Mouse (Mus musculus) liver, embryonic 14.5 days (tissue): ENCODE measurements around the gene Strip2. TPM values are rescaled to one million over a fixed set of nuclear protein-coding genes. Genes with fewer than 3 reads are reported as not detected.

ENCODE experiments used
- ATAC-seq: fragments of 200-750 bp; cut with Nextera tagmentation; 2 replicates; pipeline ENCODE4 v1.8.0; 2017; ENCODE audit warnings: moderate number of reproducible peaks, mild to moderate bottlenecking, moderate library complexity; ENCODE audit not compliant: insufficient read depth
- DNase-seq, 3 experiments: peaks; one replicate each; pipeline ENCODE4 v3.0.0-alpha.2; 2012 to 2013; ENCODE audit warnings: low read depth in 3 of 3, low spot score in 3 of 3
- H3K27ac ChIP-seq: fragments of 300-500 bp; sonication (generic); 2 replicates; pipeline ENCODE4 v1.5.1; 2014; ENCODE audit warnings: moderate library complexity, mild to moderate bottlenecking, control low read depth, inconsistent platforms
- H3K27me3 ChIP-seq: fragments of 300-500 bp; sonication (generic); 2 replicates; pipeline ENCODE4 v1.6.1; 2014; ENCODE audit warnings: mild to moderate bottlenecking, low read length, moderate library complexity; ENCODE audit not compliant: control insufficient read depth, insufficient read depth
- H3K36me3 ChIP-seq: fragments of 300-500 bp; sonication (generic); replicated peaks from 2 replicates; pipeline ENCODE4 v1.6.1; 2014; ENCODE audit warnings: low read depth; ENCODE audit not compliant: control insufficient read depth, insufficient read depth
- H3K4me1 ChIP-seq, 2 experiments: fragments of 200-500 bp in 1 of 2; fragments of 300-500 bp in 1 of 2; sonication (generic) in 1 of 2; replicated peaks; 2 replicates each; pipeline ENCODE4 v1.6.1; 2012 to 2014; ENCODE audit warnings: antibody characterized with exemption in 1 of 2, inconsistent platforms in 1 of 2, low read length in 1 of 2; ENCODE audit not compliant: control insufficient read depth in 2 of 2, insufficient read depth in 2 of 2
- H3K4me2 ChIP-seq: fragments of 300-500 bp; sonication (generic); 2 replicates; pipeline ENCODE4 v1.6.1; 2014; ENCODE audit warnings: low read depth, mild to moderate bottlenecking, control low read depth, moderate library complexity
- H3K4me3 ChIP-seq, 2 experiments: fragments of 200-500 bp in 1 of 2; fragments of 300-500 bp in 1 of 2; sonication (generic) in 1 of 2; 2 replicates each; pipeline ENCODE4 v1.5.1; 2012 to 2014; ENCODE audit warnings: low read depth in 2 of 2, low read length in 2 of 2, mild to moderate bottlenecking in 2 of 2, control low read depth in 1 of 2, inconsistent platforms in 1 of 2, moderate library complexity in 1 of 2; ENCODE audit not compliant: insufficient read depth in 1 of 2
- H3K9ac ChIP-seq: fragments of 300-500 bp; sonication (generic); replicated peaks from 2 replicates; pipeline ENCODE4 v1.6.1; 2014; ENCODE audit warnings: mild to moderate bottlenecking, control low read depth, moderate library complexity
- H3K9me3 ChIP-seq: fragments of 300-500 bp; sonication (generic); 2 replicates; pipeline ENCODE4 v1.6.1; 2016; ENCODE audit warnings: low read length, mixed read lengths; ENCODE audit not compliant: control insufficient read depth
- CTCF ChIP-seq: IDR thresholded peaks from 2 replicates; pipeline ENCODE4 v1.5.1; 2016; ENCODE audit warnings: antibody characterized with exemption, low read depth, control low read depth
- EP300 ChIP-seq: IDR thresholded peaks from 2 replicates; pipeline ENCODE4 v1.6.1; 2016; ENCODE audit warnings: antibody characterized with exemption, low read depth
- WGBS: fragments of 180-500 bp; shearing (Covaris S2); extraction: QIAGEN DNeasy Blood & Tissue Kit; methylation state at CpG from one replicate; pipeline ENCODE4 v1.1.7; 2014; ENCODE audit not compliant: insufficient replicate concordance; 5-methylcytosine and 5-hydroxymethylcytosine counted together
- polyA plus RNA-seq, 2 experiments: library from polyadenylated mRNA; depleted of rRNA in 1 of 2; stranded (reverse) in 1 of 2; unstranded in 1 of 2; fragments of >200 nt; fragmentation: Nextera tagmentation in 1 of 2; extraction: Ambion mirVana in 1 of 2; gene quantifications; 2 replicates each; pipeline versions ENCODE4 v1.2.1 to v1.2.3; 2012 to 2014

Gene Strip2
- polyA plus RNA-seq, 2 experiments, result 0.41 to 0.42 TPM

GRCm38 (mm10) chr6:29901450-29901849 is 15.4 kb upstream of the Strip2 start:
- H3K4me1 ChIP-seq, result peaks cover 0 to 4% of the 10 kb centered on the region in 2 experiments; a peak in 2 of 4 replicates
- DNase-seq (no peak), ATAC-seq (no peak)
- H3K4me2 ChIP-seq, result no peak overlapping the region
- TF ChIP-seq EP300 (no peak), CTCF (no peak)
- no peaks in the 10 kb centered on the region for H3K36me3 ChIP-seq
- H3K27ac ChIP-seq, result no peak overlapping the region
- no peak overlapping the region for H3K9ac ChIP-seq
- H3K4me3 ChIP-seq, result no peak overlapping the region
- 96% methylated on average over 1 of the region's 1 CpGs for WGBS
- no peaks in the 10 kb centered on the region for H3K27me3 ChIP-seq
- no peaks in the 10 kb centered on the region for H3K9me3 ChIP-seq

DNA sequence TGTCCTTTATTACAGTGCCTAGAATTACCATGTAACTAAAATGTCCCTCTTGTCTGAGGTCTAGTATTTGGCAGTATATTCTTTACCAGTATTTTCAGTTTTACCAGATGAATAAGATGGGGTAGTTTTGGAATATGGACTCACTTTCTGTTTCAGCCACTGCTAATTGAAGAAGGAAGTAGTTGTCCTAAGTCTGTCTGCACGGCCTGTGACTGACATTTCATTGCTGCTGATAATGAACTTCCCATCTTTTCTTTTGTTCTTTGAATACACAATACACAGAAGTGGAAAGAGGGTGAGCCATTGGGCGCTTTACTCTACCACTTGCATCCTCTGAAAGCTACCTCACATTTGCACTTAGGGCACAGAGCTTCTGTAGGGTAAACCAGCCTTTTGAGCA is 14.6 kb upstream of the Strip2 start:
- no peak overlapping the region for H3K4me2 ChIP-seq
- no peaks in the 10 kb centered on the region for H3K9me3 ChIP-seq
- peaks cover 0 to 4% of the 10 kb centered on the region in 2 experiments; a peak in 2 of 4 replicates for H3K4me1 ChIP-seq
- H3K27me3 ChIP-seq, result no peaks in the 10 kb centered on the region
- DNase-seq (no peak), ATAC-seq (no peak)
- H3K27ac ChIP-seq, result no peak overlapping the region
- TF ChIP-seq EP300 (no peak), CTCF (no peak)
- no peaks in the 10 kb centered on the region for H3K36me3 ChIP-seq
- 47% methylated on average over 2 of the region's 2 CpGs for WGBS
- H3K4me3 ChIP-seq, result no peak overlapping the region
- H3K9ac ChIP-seq, result no peak overlapping the region

DNA sequence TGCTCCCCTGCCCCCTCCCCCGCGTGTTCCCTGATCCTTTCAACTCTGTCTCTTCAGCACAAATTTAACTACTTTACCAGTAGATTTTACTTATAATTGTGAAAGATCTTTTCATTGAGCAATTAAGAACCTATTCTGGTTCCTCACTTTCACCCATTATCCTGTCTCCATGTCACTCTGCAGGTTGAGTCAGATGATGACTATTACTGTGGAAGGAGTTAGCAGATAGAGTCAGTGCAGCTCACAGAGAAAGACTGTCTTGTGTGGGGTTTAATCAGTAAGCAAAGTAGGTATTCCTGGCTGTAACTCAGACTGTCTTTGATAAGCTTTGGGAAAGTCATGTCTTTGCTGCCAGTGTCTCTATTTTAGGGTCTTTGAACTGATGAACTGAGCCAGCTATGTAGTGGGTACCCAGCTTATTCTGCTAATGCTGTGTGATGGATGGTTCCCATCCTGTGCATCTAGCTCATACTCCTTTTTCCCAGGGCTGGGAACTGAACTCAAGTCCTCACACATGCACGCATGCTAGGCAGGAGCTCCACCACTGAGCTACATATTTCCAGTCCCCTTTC is 13.4 kb upstream of the Strip2 start:
- Histone ChIP-seq H3K4me1 (peaks cover 0 to 4% of the 10 kb centered on the region in 2 experiments; a peak in 2 of 4 replicates), H3K36me3 (no peaks in the 10 kb centered on the region), H3K27ac (no peak overlapping the region), H3K4me2 (no peak overlapping the region), H3K9me3 (no peaks in the 10 kb centered on the region), H3K27me3 (no peaks in the 10 kb centered on the region), H3K4me3 (no peak overlapping the region), H3K9ac (no peak overlapping the region)
- ATAC-seq (no peak), DNase-seq (no peak)
- TF ChIP-seq EP300, result no peak
- TF ChIP-seq CTCF, result no peak
- WGBS, result 81% methylated on average over 3 of the region's 3 CpGs

GRCm38 (mm10) chr6:29904281-29904680 is 12.5 kb upstream of the Strip2 start:
- ATAC-seq (no peak), DNase-seq (no peak)
- Histone ChIP-seq H3K9ac (no peak overlapping the region), H3K27me3 (no peaks in the 10 kb centered on the region), H3K27ac (no peak overlapping the region), H3K4me1 (peaks cover 0 to 4% of the 10 kb centered on the region in 2 experiments; a peak in 2 of 4 replicates), H3K4me2 (no peak overlapping the region), H3K36me3 (no peaks in the 10 kb centered on the region), H3K9me3 (no peaks in the 10 kb centered on the region), H3K4me3 (no peak overlapping the region)
- WGBS, result 65% methylated on average over 3 of the region's 3 CpGs
- no peak for TF ChIP-seq CTCF
- TF ChIP-seq EP300, result no peak

DNA sequence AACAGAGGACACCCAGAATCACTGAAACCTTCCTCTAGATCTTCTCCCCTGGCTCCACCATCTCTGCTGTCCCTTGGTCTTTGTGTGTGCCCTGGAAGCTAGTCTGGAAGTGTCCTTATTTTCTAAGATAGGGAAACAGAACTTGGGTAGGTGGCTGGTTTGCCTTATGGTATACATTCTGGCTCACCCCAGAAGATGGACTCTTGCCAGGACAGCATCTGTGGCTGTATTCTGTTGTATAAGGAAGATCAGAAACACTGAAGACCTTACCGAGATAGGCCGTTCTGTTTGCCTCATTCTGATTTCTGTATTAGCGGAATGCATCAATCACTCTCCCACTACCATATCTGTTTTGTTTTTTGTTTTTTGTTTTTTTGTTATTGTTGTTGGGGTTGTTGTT is 6.2 kb upstream of the Strip2 start:
- peaks cover 3% of the 10 kb centered on the region for H3K27me3 ChIP-seq
- ATAC-seq (no peak), DNase-seq (no peak)
- H3K9me3 ChIP-seq, result no peaks in the 10 kb centered on the region
- no peak overlapping the region for H3K4me2 ChIP-seq
- H3K9ac ChIP-seq, result no peak overlapping the region
- WGBS, result 80% methylated on average over 3 of the region's 3 CpGs
- H3K4me3 ChIP-seq, result no peak overlapping the region
- TF ChIP-seq CTCF, result no peak
- no peak for TF ChIP-seq EP300
- H3K4me1 ChIP-seq, result no peaks in the 10 kb centered on the region
- H3K27ac ChIP-seq, result no peak overlapping the region
- H3K36me3 ChIP-seq, result no peaks in the 10 kb centered on the region
